20 mouse cellular contexts compared by ENCODE assay signal in the genomic region with DNA sequence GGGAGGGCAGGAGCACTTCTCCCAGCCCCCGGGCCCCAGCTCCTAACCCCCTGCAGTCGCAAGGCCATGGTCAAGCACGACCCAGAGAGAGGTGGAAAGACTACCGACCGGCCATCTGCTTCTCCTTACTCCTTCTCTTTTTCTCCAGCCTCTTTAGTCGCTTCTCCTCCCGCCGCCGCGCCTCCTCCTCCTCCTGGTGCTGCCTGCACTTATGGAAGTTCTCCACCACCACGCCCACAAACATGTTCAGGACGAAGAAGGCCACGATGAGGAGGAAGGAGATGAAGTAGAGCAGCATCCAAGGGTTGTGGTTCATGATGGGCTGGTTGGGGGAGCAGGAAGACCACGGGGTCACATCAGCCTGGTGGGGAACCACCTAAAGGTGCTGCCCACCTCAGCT. TPM values are rescaled to one million over a fixed set of nuclear protein-coding genes. Genes with fewer than 3 reads are reported as not detected.
DNase-seq lines count a peak whose midpoint lies in the region; ATAC-seq lines count a peak whose summit lies in the region.
"Had no signal": no experiment of that assay in that cellular context is flagged by ENCODE, and none has a peak within 500 bp of the region (broad histone marks: within the 10 kb centered on the region; RNA-seq: fewer than 3 reads in every experiment).

No protein-coding gene starts in this region.

- intact Hi-C loops in left cerebral cortex, postnatal 4 days (cut with DNase I), result no loop called here

- no peak for DNase-seq in frontal cortex, postnatal 25 days (ENCODE audit: low spot score in 2 of 2)
- DNase-seq in left cerebral cortex, adult 18-20 months (ENCODE audit: low spot score in 2 of 2), result peak; percentile 57 to 78
- DNase-seq in left cerebral cortex, postnatal 4 days, result no peak
- peak; percentile 76 for DNase-seq in right cerebral cortex, adult 18-20 months
- no peak for DNase-seq in right cerebral cortex, postnatal 14 days
- peak; percentile 51 to 57 for DNase-seq in right cerebral cortex, postnatal 36 days (ENCODE audit: low spot score in 2 of 2)
- DNase-seq: adrenal gland, postnatal 14 days; cerebellum, adult 8-10 months; gastrocnemius, postnatal 36 days; heart, adult 2 months; heart, postnatal 14 days; liver, embryonic 13.5 days; lung, adult 2 months; lung, postnatal 14 days; spleen, adult 18-20 months had no signal

- ATAC-seq in frontal cortex, adult (ENCODE audit: low TSS enrichment), result peak; percentile 49; the same call in 1 of the 2 replicates
- ATAC-seq: CD4-positive, CD25-positive, alpha-beta regulatory T cell, adult 4 months; forebrain, embryonic 16.5 days had no signal

RNA-seq across cellular contexts. Expression of gene Abcc3, which starts 32.9 kb away (rescaled TPM):
- total RNA-seq in left cerebral cortex, adult 18-20 months (2021), result 1 to 10 TPM; 2.5 to 3.7 TPM
- 1 to 10 TPM in 1 of 2 experiments, under 1 TPM in 1; 0.70 to 1.4 TPM for total RNA-seq in left cerebral cortex, postnatal 4 days (2021)

RNA-seq across cellular contexts. Expression of gene Cacna1g, which starts 48.3 kb away (rescaled TPM):
- total RNA-seq in left cerebral cortex, adult 18-20 months (2021), result 10 to 100 TPM; 72.0 to 86.1 TPM
- 100 to 1,000 TPM; 180 to 184 TPM for total RNA-seq in left cerebral cortex, postnatal 4 days (2021)
- total RNA-seq: megakaryocyte progenitor cell, adult 5-6 weeks; monocyte, adult 5-6 weeks had no signal

Comparison
In these comparisons a context has a peak if more than half of its experiments do, and no peak if none do; other contexts are left out.
1. DNase-seq: peak in left cerebral cortex, adult 18-20 months (2 of 2), right cerebral cortex, adult 18-20 months (single experiment) and right cerebral cortex, postnatal 36 days (2 of 2); none in frontal cortex, postnatal 25 days (0 of 2), left cerebral cortex, postnatal 4 days (single experiment) and right cerebral cortex, postnatal 14 days (single experiment).